9 mouse cellular contexts compared by ENCODE assay signal in the genomic region with DNA sequence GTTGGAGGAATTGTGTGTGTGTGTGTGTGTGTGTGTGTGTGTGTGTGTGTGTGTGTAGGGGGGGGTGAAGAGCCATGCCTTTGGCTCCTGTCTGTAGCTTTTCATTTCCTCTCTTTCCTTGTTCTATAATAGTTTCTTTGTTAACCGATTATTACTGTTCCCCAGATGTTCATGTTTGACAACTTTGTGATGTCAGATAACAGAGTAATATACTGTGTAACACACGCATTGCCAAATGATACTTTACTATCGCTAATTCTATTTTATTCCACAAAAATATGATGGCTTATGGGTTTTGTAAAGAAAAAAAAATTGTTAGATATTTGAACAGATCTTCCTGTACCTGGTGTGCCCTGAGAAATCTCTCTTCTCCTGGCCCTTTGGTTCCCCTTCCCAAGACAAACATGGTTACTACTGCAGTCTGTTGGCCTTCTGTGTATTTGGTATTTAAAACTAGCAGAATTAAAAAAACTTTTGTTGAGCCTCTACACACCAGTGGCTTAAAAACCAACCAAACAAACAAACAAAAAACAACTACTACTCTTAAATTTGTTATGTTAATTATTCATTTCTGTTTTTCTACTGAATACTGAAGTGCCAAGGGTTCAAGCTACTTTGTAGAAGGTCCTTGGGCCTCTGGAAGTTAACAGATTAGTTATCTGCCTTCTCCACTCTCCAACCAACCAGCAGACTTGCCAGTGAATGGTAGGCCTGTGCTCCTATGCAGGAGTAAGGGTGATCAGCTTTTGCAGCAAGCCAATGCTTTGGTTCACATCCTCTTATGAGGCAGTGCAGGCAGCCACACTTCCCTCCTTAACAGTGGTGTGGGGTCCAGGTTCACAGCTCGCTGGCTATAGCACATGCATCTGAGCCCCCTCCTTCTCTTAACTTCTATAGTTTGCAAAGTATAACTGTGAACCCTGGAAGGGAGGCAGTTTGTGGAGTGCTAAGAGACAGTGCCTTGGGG. TPM values are rescaled to one million over a fixed set of nuclear protein-coding genes. Genes with fewer than 3 reads are reported as not detected.
DNase-seq lines count a peak whose midpoint lies in the region; ATAC-seq lines count a peak whose summit lies in the region.
"Had no signal": no experiment of that assay in that cellular context is flagged by ENCODE, and none has a peak within 500 bp of the region (broad histone marks: within the 10 kb centered on the region; RNA-seq: fewer than 3 reads in every experiment).

No protein-coding gene starts in this region.

- H3K4me3 ChIP-seq in forebrain, embryonic 10.5 days, result peak overlapping the region; percentile 74
- no peak overlapping the region for H3K4me3 ChIP-seq in forebrain, embryonic 11.5 days (ENCODE audit: low read depth, low read length)
- no peak overlapping the region for H3K4me3 ChIP-seq in neural tube, embryonic 12.5 days

- intact Hi-C loops in left cerebral cortex, postnatal 4 days (cut with DNase I), result no loop called here

- no peaks in the 10 kb centered on the region for H3K9me3 ChIP-seq in forebrain, embryonic 10.5 days
- no peaks in the 10 kb centered on the region for H3K9me3 ChIP-seq in forebrain, embryonic 11.5 days (ENCODE audit: control insufficient read depth, low read length)
- H3K9me3 ChIP-seq in neural tube, embryonic 12.5 days, result no peaks in the 10 kb centered on the region

- peaks cover 61% of the 10 kb centered on the region for H3K27me3 ChIP-seq in forebrain, embryonic 10.5 days (ENCODE audit: poor library complexity, severe bottlenecking)
- peaks cover 27% of the 10 kb centered on the region for H3K27me3 ChIP-seq in forebrain, embryonic 11.5 days (ENCODE audit: control insufficient read depth, insufficient read depth, low read length)
- peaks cover 39% of the 10 kb centered on the region for H3K27me3 ChIP-seq in neural tube, embryonic 12.5 days (replicated peaks)

- no peaks in the 10 kb centered on the region for H3K36me3 ChIP-seq in forebrain, embryonic 10.5 days (replicated peaks)
- H3K36me3 ChIP-seq in forebrain, embryonic 11.5 days (ENCODE audit: control insufficient read depth, insufficient read depth, low read length), result no peaks in the 10 kb centered on the region
- H3K36me3 ChIP-seq in neural tube, embryonic 12.5 days, result no peaks in the 10 kb centered on the region

- ATAC-seq in forebrain, embryonic 11.5 days (replicated peaks; ENCODE audit: low FRiP score), result no peak
- no peak for ATAC-seq in neural tube, embryonic 12.5 days (ENCODE audit: low FRiP score, low read depth)
- peak; percentile 12; the same call in 1 of the 2 replicates for ATAC-seq in megakaryocyte, adult 5-6 weeks (ENCODE audit: poor library complexity, severe bottlenecking)

- 52% methylated on average over 4 of the region's 4 CpGs for WGBS in forebrain, embryonic 10.5 days
- WGBS in forebrain, embryonic 11.5 days, result 61% methylated on average over 4 of the region's 4 CpGs
- 62% methylated on average over 4 of the region's 4 CpGs for WGBS in neural tube, embryonic 12.5 days

- H3K4me2 ChIP-seq in forebrain, embryonic 11.5 days (ENCODE audit: low read depth, low read length, severe bottlenecking), result no peak overlapping the region; the same call in 1 of the 2 replicates
- H3K4me2 ChIP-seq in neural tube, embryonic 12.5 days (replicated peaks), result peak overlapping the region; percentile 98

- H3K27ac ChIP-seq in forebrain, embryonic 10.5 days, result 0 out of 2 replicates have a peak overlapping the region, but pooled peaks have one; percentile 11
- H3K27ac ChIP-seq in forebrain, embryonic 11.5 days (ENCODE audit: low read depth, low read length), result no peak overlapping the region
- H3K27ac ChIP-seq in neural tube, embryonic 12.5 days, result no peak overlapping the region

- peaks cover 24% of the 10 kb centered on the region for H3K4me1 ChIP-seq in forebrain, embryonic 10.5 days
- peaks cover 8% of the 10 kb centered on the region; the same call in 1 of the 2 replicates for H3K4me1 ChIP-seq in forebrain, embryonic 11.5 days (replicated peaks; ENCODE audit: control insufficient read depth, insufficient read depth, low read length)
- H3K4me1 ChIP-seq in neural tube, embryonic 12.5 days, result peaks cover 17% of the 10 kb centered on the region

- DNase-seq in forebrain, embryonic 10.5 days (ENCODE audit: extremely low spot score, low spot score), result no peak
- DNase-seq in forebrain, embryonic 11.5 days (ENCODE audit: low spot score), result no peak
- no peak for DNase-seq in neural tube, embryonic 10.5 days (ENCODE audit: extremely low spot score, low spot score)
- no peak for DNase-seq in T-cell, adult 2 months (ENCODE audit: low spot score)
- DNase-seq in thymus, postnatal 10 days (ENCODE audit: low spot score in 2 of 2), result no peak
- no peak for DNase-seq in left cerebral cortex, postnatal 4 days
- DNase-seq: adrenal gland, postnatal 10 days had no signal

- no peak overlapping the region for H3K9ac ChIP-seq in forebrain, embryonic 11.5 days (ENCODE audit: low read length)
- no peak overlapping the region for H3K9ac ChIP-seq in neural tube, embryonic 12.5 days

RNA-seq across cellular contexts. Expression of a gene that starts 2.3 kb away (rescaled TPM):
- 1.8 and 2.4 TPM in 2 replicates for polyA plus RNA-seq in forebrain, embryonic 10.5 days (2016; fragmentation: Nextera tagmentation; extraction: Ambion mirVana)
- 2.9 and 3.2 TPM in 2 replicates for polyA plus RNA-seq in forebrain, embryonic 11.5 days (2014; fragmentation: Nextera tagmentation; extraction: Ambion mirVana)
- 3.0 and 3.1 TPM in 2 replicates for polyA plus RNA-seq in neural tube, embryonic 12.5 days (2016; fragmentation: Nextera tagmentation; extraction: Ambion mirVana)
- total RNA-seq in megakaryocyte, adult 5-6 weeks (2015), result 111 and 137 TPM in 2 replicates
- total RNA-seq in megakaryocyte, adult 5-6 weeks (2017), result 111 and 121 TPM in 2 replicates
- 1 to 10 TPM; 1.6 to 2.1 TPM for total RNA-seq in left cerebral cortex, postnatal 4 days (2021)

RNA-seq across cellular contexts. Expression of a gene that starts 11.6 kb away (rescaled TPM):
- 0.76 and 0.87 TPM in 2 replicates for polyA plus RNA-seq in forebrain, embryonic 10.5 days (2016; fragmentation: Nextera tagmentation; extraction: Ambion mirVana)
- 0.80 and 1.3 TPM in 2 replicates for polyA plus RNA-seq in forebrain, embryonic 11.5 days (2014; fragmentation: Nextera tagmentation; extraction: Ambion mirVana)
- 1.3 and 1.7 TPM in 2 replicates for polyA plus RNA-seq in neural tube, embryonic 12.5 days (2016; fragmentation: Nextera tagmentation; extraction: Ambion mirVana)
- total RNA-seq in megakaryocyte, adult 5-6 weeks (2015), result 15.5 and 17.8 TPM in 2 replicates
- 28.7 and 35.1 TPM in 2 replicates for total RNA-seq in megakaryocyte, adult 5-6 weeks (2017)
- 1 to 10 TPM; 2.0 to 4.0 TPM for total RNA-seq in left cerebral cortex, postnatal 4 days (2021)

RNA-seq across cellular contexts. Expression of a gene that starts 45.4 kb away (rescaled TPM):
- 53.1 and 57.8 TPM in 2 replicates for polyA plus RNA-seq in forebrain, embryonic 10.5 days (2016; fragmentation: Nextera tagmentation; extraction: Ambion mirVana)
- polyA plus RNA-seq in forebrain, embryonic 11.5 days (2014; fragmentation: Nextera tagmentation; extraction: Ambion mirVana), result 82.8 and 86.8 TPM in 2 replicates
- polyA plus RNA-seq in neural tube, embryonic 12.5 days (2016; fragmentation: Nextera tagmentation; extraction: Ambion mirVana), result 85.8 and 93.6 TPM in 2 replicates
- 36.1 and 50.7 TPM in 2 replicates for total RNA-seq in megakaryocyte, adult 5-6 weeks (2015)
- total RNA-seq in megakaryocyte, adult 5-6 weeks (2017), result 41.5 and 43.3 TPM in 2 replicates
- total RNA-seq in left cerebral cortex, postnatal 4 days (2021), result 10 to 100 TPM; 85.0 to 87.2 TPM
